Mouse (Mus musculus) thymus, adult 2 months (tissue): ENCODE results near the gene D2hgdh.
"Not testable (repeated sequence)": the region's sequence is repeated elsewhere in the genome, so short reads cannot be mapped to it uniquely, and the experiment has no call there.

Source experiments
- CTCF ChIP-seq: fragments of 200-500 bp; IDR thresholded peaks from 2 replicates; pipeline ENCODE4 v1.5.1; 2012; ENCODE audit warnings: mild to moderate bottlenecking, control low read depth, low read length, moderate library complexity, borderline replicate concordance; ENCODE audit not compliant: control insufficient read depth, poor library complexity, insufficient read depth; ENCODE audit errors: extremely low read depth
- POLR2A ChIP-seq: fragments of 200-500 bp; IDR thresholded peaks from 2 replicates; pipeline ENCODE4 v1.6.1; 2012; ENCODE audit warnings: mild to moderate bottlenecking, low read length, control low read depth, moderate library complexity; ENCODE audit not compliant: control insufficient read depth, poor library complexity, insufficient read depth; ENCODE audit errors: extremely low read depth

DNA sequence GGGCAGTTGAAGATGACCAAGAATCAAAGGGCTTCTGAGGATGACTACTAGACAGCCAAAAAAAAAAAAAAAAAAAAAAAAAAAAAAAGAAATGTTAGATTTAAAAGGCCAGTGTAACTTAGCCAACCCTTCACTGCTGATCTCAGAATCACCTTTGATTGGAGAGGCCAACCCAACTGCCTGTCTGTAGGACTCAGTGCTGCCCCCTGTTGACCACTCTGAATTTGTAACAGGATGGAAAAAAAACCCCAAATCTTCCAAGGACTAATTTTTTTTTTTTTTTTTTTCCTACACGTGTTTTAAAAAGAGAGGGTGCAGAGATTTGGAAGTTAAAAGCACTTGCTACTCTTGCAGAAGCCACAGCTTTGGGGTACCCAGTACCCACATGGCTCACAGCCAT is 66.2 kb downstream of the D2hgdh start:
- not testable (repeated sequence) for TF ChIP-seq CTCF, POLR2A
